Mouse (Mus musculus) ovary, postnatal 14 days (tissue): ENCODE data around the gene Gm13697.

Experiments
- DNase-seq: peaks from one replicate; pipeline ENCODE4 v3.0.0; 2022; ENCODE audit warnings: low spot score

The Gm13697 gene

DNA sequence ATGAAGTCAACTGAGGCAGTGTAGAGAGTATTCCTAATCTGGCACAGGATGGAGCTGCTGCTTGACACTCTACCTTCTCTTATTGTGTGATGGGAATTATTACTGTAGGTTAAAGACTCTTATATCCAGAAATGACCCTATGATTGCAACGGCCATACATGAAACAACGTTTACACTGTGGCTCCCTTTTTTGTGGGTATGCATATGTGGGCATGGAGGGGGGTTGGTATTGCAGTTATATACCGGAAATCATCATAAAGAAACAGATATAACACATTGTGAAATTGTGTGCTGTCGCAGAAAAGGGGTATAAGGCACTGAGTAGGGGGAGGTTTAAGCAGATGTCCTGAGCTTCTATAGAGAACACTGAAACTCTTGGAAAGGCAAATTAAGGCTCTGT, 51.5 kb downstream of the Gm13697 start:
- DNase-seq = no peak
